Mouse (Mus musculus): ENCODE results near the gene Rsg1. TPM values are rescaled to one million over a fixed set of nuclear protein-coding genes. Genes with fewer than 3 reads are reported as not detected.
A peak's percentile ranks its signal among the peaks of the same experiment; 100 is the strongest.

Rsg1 gene
- polyA plus RNA-seq, 1 experiment from 2014 or later = 8.9 TPM

- no peak for ATAC-seq
- no peak overlapping the region for H3K4me2 ChIP-seq (replicated peaks)
- H3K36me3 ChIP-seq = no peaks in the 10 kb centered on the region
- H3K27me3 ChIP-seq = peaks cover 96% of the 10 kb centered on the region
- H3K4me3 ChIP-seq (replicated peaks) = no peak overlapping the region
- H3K27ac ChIP-seq = no peak overlapping the region
- 31% methylated on average over 15 of the region's 15 CpGs for WGBS
- H3K4me1 ChIP-seq (replicated peaks) = peaks cover 59% of the 10 kb centered on the region
- no peak overlapping the region for H3K9ac ChIP-seq (replicated peaks)
- H3K9me3 ChIP-seq = no peaks in the 10 kb centered on the region
Observed at GRCm38 (mm10) chr4:141241861-141242260, 28.1 kb downstream of the Rsg1 start.

GRCm38 (mm10) chr4:141242651-141243241 is 29.0 kb downstream of the Rsg1 start:
- WGBS = 4% methylated on average over 11 of the region's 11 CpGs
- Histone ChIP-seq H3K27ac (no peak overlapping the region), H3K4me3 (replicated peaks) (no peak overlapping the region), H3K36me3 (no peaks in the 10 kb centered on the region), H3K27me3 (peaks cover 98% of the 10 kb centered on the region), H3K4me1 (replicated peaks) (peaks cover 68% of the 10 kb centered on the region), H3K4me2 (replicated peaks) (no peak overlapping the region; the same call in 1 of the 2 replicates), H3K9me3 (no peaks in the 10 kb centered on the region), H3K9ac (replicated peaks) (0 out of 2 replicates have a peak overlapping the region, but pooled peaks have one; percentile 24)
- ATAC-seq = no peak

- Histone ChIP-seq H3K27ac (no peak overlapping the region), H3K4me3 (replicated peaks) (no peak overlapping the region), H3K4me2 (replicated peaks) (no peak overlapping the region), H3K4me1 (replicated peaks) (peaks cover 74% of the 10 kb centered on the region), H3K9me3 (no peaks in the 10 kb centered on the region), H3K27me3 (peaks cover 99% of the 10 kb centered on the region), H3K9ac (replicated peaks) (no peak overlapping the region), H3K36me3 (no peaks in the 10 kb centered on the region)
- WGBS = 74% methylated on average over 5 of the region's 5 CpGs
- no peak for ATAC-seq
Observed at GRCm38 (mm10) chr4:141243636-141244035, 29.9 kb downstream of the Rsg1 start.

GRCm38 (mm10) chr4:141244401-141244800 is 30.6 kb downstream of the Rsg1 start:
- Histone ChIP-seq H3K4me2 (replicated peaks) (peak overlapping the region; percentile 17; the same call in 1 of the 2 replicates), H3K9ac (replicated peaks) (no peak overlapping the region)
- ATAC-seq = peak; percentile 10; the same call in 1 of the 2 replicates

GRCm38 (mm10) chr4:141244931-141245425 is 31.2 kb downstream of the Rsg1 start:
- 15% methylated on average over 9 of the region's 9 CpGs for WGBS
- Histone ChIP-seq H3K4me2 (replicated peaks) (peak overlapping the region; percentile 17), H3K4me3 (replicated peaks) (no peak overlapping the region), H3K9me3 (no peaks in the 10 kb centered on the region), H3K9ac (replicated peaks) (peak overlapping the region; percentile 57; the same call in 1 of the 2 replicates), H3K27me3 (peaks cover 98% of the 10 kb centered on the region), H3K36me3 (no peaks in the 10 kb centered on the region), H3K27ac (peak overlapping the region; percentile 84), H3K4me1 (replicated peaks) (peaks cover 61% of the 10 kb centered on the region)
- peak; percentile 60 for ATAC-seq

More at GRCm38 (mm10) chr4:141244401-141244800, 30.6 kb downstream of the Rsg1 start:
- Histone ChIP-seq H3K9me3 (no peaks in the 10 kb centered on the region), H3K36me3 (no peaks in the 10 kb centered on the region), H3K27ac (peak overlapping the region; percentile 84), H3K4me3 (replicated peaks) (no peak overlapping the region), H3K27me3 (peaks cover 99% of the 10 kb centered on the region), H3K4me1 (replicated peaks) (peaks cover 66% of the 10 kb centered on the region)
- WGBS = 39% methylated on average over 5 of the region's 5 CpGs

- ATAC-seq = no peak
- Histone ChIP-seq H3K4me1 (replicated peaks) (peaks cover 59% of the 10 kb centered on the region), H3K4me3 (replicated peaks) (peak overlapping the region; percentile 43; the same call in 1 of the 2 replicates), H3K27me3 (peaks cover 95% of the 10 kb centered on the region), H3K4me2 (replicated peaks) (peak overlapping the region; percentile 57), H3K27ac (no peak overlapping the region), H3K9me3 (no peaks in the 10 kb centered on the region), H3K36me3 (no peaks in the 10 kb centered on the region), H3K9ac (replicated peaks) (0 out of 2 replicates have a peak overlapping the region, but pooled peaks have one; percentile 47)
- WGBS = 23% methylated on average over 24 of the region's 24 CpGs
Observed at GRCm38 (mm10) chr4:141246089-141246997, 32.6 kb downstream of the Rsg1 start.

- 0 out of 2 replicates have a peak overlapping the region, but pooled peaks have one; percentile 47 for H3K9ac ChIP-seq (replicated peaks)
- H3K36me3 ChIP-seq = no peaks in the 10 kb centered on the region
- peaks cover 59% of the 10 kb centered on the region for H3K4me1 ChIP-seq (replicated peaks)
- H3K27me3 ChIP-seq = peaks cover 89% of the 10 kb centered on the region
- WGBS = 1% methylated on average over 17 of the region's 17 CpGs
- no peak overlapping the region for H3K27ac ChIP-seq
- ATAC-seq = no peak
- no peaks in the 10 kb centered on the region for H3K9me3 ChIP-seq
- peak overlapping the region; percentile 57 for H3K4me2 ChIP-seq (replicated peaks)
- peak overlapping the region; percentile 43 for H3K4me3 ChIP-seq (replicated peaks)
Observed at GRCm38 (mm10) chr4:141246998-141247350, 33.2 kb downstream of the Rsg1 start.

- H3K27me3 ChIP-seq = peaks cover 78% of the 10 kb centered on the region
- peak overlapping the region; percentile 21; the same call in 1 of the 2 replicates for H3K9ac ChIP-seq (replicated peaks)
Observed at GRCm38 (mm10) chr4:141247776-141248613, 34.2 kb downstream of the Rsg1 start.

GRCm38 (mm10) chr4:141248614-141248978 is 34.8 kb downstream of the Rsg1 start:
- H3K4me3 ChIP-seq (replicated peaks) = no peak overlapping the region
- H3K9ac ChIP-seq (replicated peaks) = no peak overlapping the region
- WGBS = 10% methylated on average over 11 of the region's 11 CpGs
- H3K4me1 ChIP-seq (replicated peaks) = peaks cover 47% of the 10 kb centered on the region
- no peaks in the 10 kb centered on the region for H3K36me3 ChIP-seq
- H3K9me3 ChIP-seq = no peaks in the 10 kb centered on the region
- ATAC-seq = no peak
- H3K27ac ChIP-seq = no peak overlapping the region
- H3K27me3 ChIP-seq = peaks cover 72% of the 10 kb centered on the region
- H3K4me2 ChIP-seq (replicated peaks) = 0 out of 2 replicates have a peak overlapping the region, but pooled peaks have one; percentile 57

More at GRCm38 (mm10) chr4:141247776-141248613, 34.2 kb downstream of the Rsg1 start:
- no peaks in the 10 kb centered on the region for H3K9me3 ChIP-seq
- H3K4me3 ChIP-seq (replicated peaks) = peak overlapping the region; percentile 43
- under 1% methylated on average over 60 of the region's 60 CpGs for WGBS
- no peaks in the 10 kb centered on the region for H3K36me3 ChIP-seq
- H3K27ac ChIP-seq = no peak overlapping the region
- ATAC-seq = peak; percentile 32
- H3K4me2 ChIP-seq (replicated peaks) = peak overlapping the region; percentile 57
- H3K4me1 ChIP-seq (replicated peaks) = peaks cover 50% of the 10 kb centered on the region

- Histone ChIP-seq H3K4me2 (replicated peaks) (no peak overlapping the region), H3K27me3 (peaks cover 66% of the 10 kb centered on the region), H3K4me3 (replicated peaks) (no peak overlapping the region), H3K9ac (replicated peaks) (no peak overlapping the region), H3K9me3 (no peaks in the 10 kb centered on the region), H3K36me3 (no peaks in the 10 kb centered on the region), H3K27ac (no peak overlapping the region), H3K4me1 (replicated peaks) (peaks cover 44% of the 10 kb centered on the region)
- 76% methylated on average over 11 of the region's 11 CpGs for WGBS
- no peak for ATAC-seq
Observed at GRCm38 (mm10) chr4:141249383-141249782, 35.6 kb downstream of the Rsg1 start.

GRCm38 (mm10) chr4:141251071-141251470 is 37.3 kb downstream of the Rsg1 start:
- Histone ChIP-seq H3K4me1 (replicated peaks) (peaks cover 30% of the 10 kb centered on the region), H3K4me2 (replicated peaks) (no peak overlapping the region), H3K27me3 (peaks cover 49% of the 10 kb centered on the region), H3K4me3 (replicated peaks) (no peak overlapping the region), H3K36me3 (no peaks in the 10 kb centered on the region), H3K9ac (replicated peaks) (no peak overlapping the region), H3K9me3 (no peaks in the 10 kb centered on the region), H3K27ac (no peak overlapping the region)
- no peak for ATAC-seq
- WGBS = 63% methylated on average over 8 of the region's 8 CpGs
